26 mouse cellular contexts compared by ENCODE assay signal in genomic region chr3:126809915-126810314, GRCm38 (mm10).
"Had no signal": no experiment of that assay in that cellular context is flagged by ENCODE, and none has a peak within 500 bp of the region (broad histone marks: within the 10 kb centered on the region; RNA-seq: fewer than 3 reads in every experiment).

No protein-coding gene starts in this region.

- H3K27me3 ChIP-seq: embryonic facial prominence, embryonic 12.5 days; embryonic facial prominence, embryonic 13.5 days; embryonic facial prominence, embryonic 15.5 days; forebrain, embryonic 12.5 days; forebrain, embryonic 15.5 days had no signal

- H3K4me1 ChIP-seq: embryonic facial prominence, embryonic 10.5 days; embryonic facial prominence, embryonic 12.5 days; embryonic facial prominence, embryonic 13.5 days; embryonic facial prominence, embryonic 15.5 days; forebrain, embryonic 10.5 days; forebrain, embryonic 12.5 days; forebrain, embryonic 15.5 days had no signal

- H3K36me3 ChIP-seq: embryonic facial prominence, embryonic 10.5 days; embryonic facial prominence, embryonic 12.5 days; embryonic facial prominence, embryonic 13.5 days; embryonic facial prominence, embryonic 15.5 days; forebrain, embryonic 10.5 days; forebrain, embryonic 12.5 days; forebrain, embryonic 15.5 days had no signal

- H3K4me2 ChIP-seq: embryonic facial prominence, embryonic 12.5 days; embryonic facial prominence, embryonic 13.5 days; embryonic facial prominence, embryonic 15.5 days; forebrain, embryonic 12.5 days; forebrain, embryonic 15.5 days had no signal

- DNase-seq: cerebellum, adult 8-10 months; cerebellum, adult 9-10 months; cerebellum, adult 9-11 months; cerebellum, postnatal 10 days; cerebellum, postnatal 14 days; cerebellum, postnatal 25 days; cerebellum, postnatal 36 days; embryo, embryonic 11 days; gastrocnemius, adult 2 months; gastrocnemius, postnatal 10 days; gastrocnemius, postnatal 14 days; gastrocnemius, postnatal 25 days; gastrocnemius, postnatal 36 days; heart, adult 11 months; heart, adult 18-20 months; heart, adult 2 months had no signal

- H3K27ac ChIP-seq: embryonic facial prominence, embryonic 10.5 days; embryonic facial prominence, embryonic 12.5 days; embryonic facial prominence, embryonic 13.5 days; embryonic facial prominence, embryonic 15.5 days; forebrain, embryonic 10.5 days; forebrain, embryonic 12.5 days; forebrain, embryonic 15.5 days; gastrocnemius, adult 2 months; heart, adult 2 months; heart, embryonic 10.5 days had no signal

- H3K9me3 ChIP-seq: embryonic facial prominence, embryonic 10.5 days; embryonic facial prominence, embryonic 12.5 days; embryonic facial prominence, embryonic 13.5 days; embryonic facial prominence, embryonic 15.5 days; forebrain, embryonic 10.5 days; forebrain, embryonic 12.5 days; forebrain, embryonic 15.5 days; heart, embryonic 10.5 days had no signal

- H3K9ac ChIP-seq: embryonic facial prominence, embryonic 12.5 days; embryonic facial prominence, embryonic 13.5 days; embryonic facial prominence, embryonic 15.5 days; forebrain, embryonic 12.5 days; forebrain, embryonic 15.5 days; forebrain, postnatal 0 days had no signal

- H3K4me3 ChIP-seq: embryonic facial prominence, embryonic 10.5 days; embryonic facial prominence, embryonic 12.5 days; embryonic facial prominence, embryonic 13.5 days; embryonic facial prominence, embryonic 15.5 days; erythroblast, embryonic 14.5 days; forebrain, embryonic 10.5 days; forebrain, embryonic 12.5 days; forebrain, embryonic 15.5 days; gastrocnemius, adult 2 months; heart, adult 2 months; heart, embryonic 10.5 days had no signal
